Mouse (Mus musculus) ES-E14 (cell line): ENCODE results near the gene Zdhhc7.

ENCODE experiments used
- CHD2 ChIP-seq: IDR thresholded peaks from 2 replicates; pipeline ENCODE4 v1.6.1; 2014; ENCODE audit warnings: mild to moderate bottlenecking, low read depth, low read length, inconsistent platforms
- ZC3H11A ChIP-seq: IDR thresholded peaks from 2 replicates; pipeline ENCODE4 v1.6.1; 2012; ENCODE audit warnings: low read depth, mild to moderate bottlenecking, inconsistent platforms, low read length, borderline replicate concordance
- ZNF384 ChIP-seq: IDR thresholded peaks from 2 replicates; pipeline ENCODE4 v1.6.1; 2012; ENCODE audit warnings: low read depth, low read length, inconsistent platforms

- TF ChIP-seq CHD2 (no peak), ZC3H11A (no peak), ZNF384 (no peak)
Measured at GRCm38 (mm10) chr8:120042542-120043312, 58.6 kb downstream of the Zdhhc7 start.
